Mouse (Mus musculus) megakaryocyte, embryonic 14.5 days (primary cell): ENCODE measurements around the gene Rnf144a.

ENCODE experiments used
- FLI1 ChIP-seq: IDR thresholded peaks from 2 replicates; pipeline ENCODE4 v1.6.1; 2012; ENCODE audit warnings: low read length, inconsistent platforms, mixed read lengths
- GATA1 ChIP-seq: IDR thresholded peaks from 3 replicates; pipeline ENCODE4 v1.6.1; 2012; ENCODE audit warnings: mixed read lengths, low read length, inconsistent platforms, borderline replicate concordance

DNA sequence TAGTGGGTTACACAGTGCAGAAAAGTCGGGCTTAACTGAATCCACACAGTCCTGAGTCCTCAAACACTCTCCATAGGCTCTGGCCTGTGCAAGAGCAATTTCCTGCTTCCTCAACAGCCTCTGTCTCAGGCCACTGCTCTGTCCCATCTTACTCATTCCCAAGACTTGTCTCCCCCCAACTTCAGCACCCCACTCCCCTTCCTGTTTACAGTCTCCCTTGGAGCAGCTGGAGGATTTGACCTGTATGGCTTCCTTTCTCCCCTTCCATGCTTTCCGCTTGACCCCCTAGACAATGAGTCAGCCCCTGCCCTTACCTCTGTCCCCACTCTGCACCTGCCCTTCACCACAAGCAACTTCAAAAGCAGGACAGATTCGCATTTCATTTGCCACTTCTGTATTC lies 72.4 kb downstream of the Rnf144a start:
- no peak for TF ChIP-seq GATA1
- TF ChIP-seq FLI1 = no peak
